In genomic region chr12:21512736-21513135, GRCm38 (mm10) we compare ENCODE assay signal across 16 mouse cellular contexts.
DNase-seq lines count a peak whose midpoint lies in the region; ATAC-seq and TF ChIP-seq lines count a peak whose summit lies in the region.
"Had no signal": no experiment of that assay in that cellular context is flagged by ENCODE, and none has a peak within 500 bp of the region (broad histone marks: within the 10 kb centered on the region; RNA-seq: fewer than 3 reads in every experiment).

No protein-coding gene starts in this region.

- no peak overlapping the region for H3K9ac ChIP-seq in midbrain, postnatal 0 days (replicated peaks; ENCODE audit: low read length, poor library complexity, severe bottlenecking)
- H3K9ac ChIP-seq: heart, embryonic 13.5 days; limb, embryonic 12.5 days; liver, embryonic 14.5 days had no signal

- H3K4me3 ChIP-seq in midbrain, postnatal 0 days (ENCODE audit: low read depth, low read length), result no peak overlapping the region
- H3K4me3 ChIP-seq in forebrain, embryonic 10.5 days, result no peak overlapping the region
- H3K4me3 ChIP-seq: heart, embryonic 13.5 days; limb, embryonic 12.5 days had no signal

- DNase-seq in layer of hippocampus, adult 18-20 months (ENCODE audit: low spot score in 2 of 2), result peak; percentile 47 to 60
- DNase-seq in layer of hippocampus, adult 11-12 months (ENCODE audit: low spot score), result no peak
- peak; percentile 65 for DNase-seq in right cerebral cortex, adult 18-20 months
- no peak for DNase-seq in right cerebral cortex, postnatal 14 days
- peak; percentile 49 for DNase-seq in midbrain, postnatal 0 days (ENCODE audit: low spot score)
- DNase-seq in adrenal gland, adult 2 months, result no peak
- no peak for DNase-seq in forebrain, embryonic 10.5 days (ENCODE audit: extremely low spot score, low spot score)
- DNase-seq: cerebellum, adult 2 months; heart, postnatal 4 days; kidney, adult 9 months; kidney, postnatal 4 days; lung, postnatal 4 days; thymus, adult 18-20 months had no signal

- no peak overlapping the region for H3K4me2 ChIP-seq in midbrain, postnatal 0 days (ENCODE audit: low read depth, low read length, poor library complexity, severe bottlenecking)
- H3K4me2 ChIP-seq: heart, embryonic 13.5 days; limb, embryonic 12.5 days had no signal

- H3K27me3 ChIP-seq in midbrain, postnatal 0 days (ENCODE audit: insufficient read depth, low read length), result no peaks in the 10 kb centered on the region
- no peaks in the 10 kb centered on the region for H3K27me3 ChIP-seq in forebrain, embryonic 10.5 days (ENCODE audit: poor library complexity, severe bottlenecking)
- H3K27me3 ChIP-seq: heart, embryonic 13.5 days; limb, embryonic 12.5 days had no signal

- WGBS in midbrain, postnatal 0 days, result 49% methylated on average over 2 of the region's 2 CpGs
- 76% methylated on average over 2 of the region's 2 CpGs for WGBS in forebrain, embryonic 10.5 days

- no peaks in the 10 kb centered on the region for H3K36me3 ChIP-seq in midbrain, postnatal 0 days (ENCODE audit: insufficient read depth, low read length)
- no peaks in the 10 kb centered on the region for H3K36me3 ChIP-seq in forebrain, embryonic 10.5 days (replicated peaks)
- H3K36me3 ChIP-seq: heart, embryonic 13.5 days; limb, embryonic 12.5 days had no signal

- ATAC-seq in midbrain, postnatal 0 days (ENCODE audit: low FRiP score), result no peak; the same call in 1 of the 2 replicates

- peak overlapping the region; percentile 26 for H3K27ac ChIP-seq in midbrain, postnatal 0 days (ENCODE audit: low read depth, low read length)
- no peak overlapping the region for H3K27ac ChIP-seq in forebrain, embryonic 10.5 days
- H3K27ac ChIP-seq: heart, embryonic 13.5 days; limb, embryonic 12.5 days; liver, embryonic 14.5 days had no signal

- peaks cover 5% of the 10 kb centered on the region; the same call in 1 of the 2 replicates for H3K4me1 ChIP-seq in midbrain, postnatal 0 days (ENCODE audit: insufficient read depth, low read length)
- peaks cover 12% of the 10 kb centered on the region; the same call in 1 of the 2 replicates for H3K4me1 ChIP-seq in forebrain, embryonic 10.5 days
- H3K4me1 ChIP-seq: limb, embryonic 12.5 days had no signal

- no peak for TF ChIP-seq CTCF in midbrain, postnatal 0 days (IDR thresholded peaks at IDR 0.05)

- no peaks in the 10 kb centered on the region for H3K9me3 ChIP-seq in midbrain, postnatal 0 days (ENCODE audit: low read length)
- peaks cover 20% of the 10 kb centered on the region for H3K9me3 ChIP-seq in forebrain, embryonic 10.5 days
- H3K9me3 ChIP-seq: heart, embryonic 13.5 days had no signal

Comparison
In these comparisons a context has a peak if more than half of its experiments do, and no peak if none do; other contexts are left out.
1. DNase-seq: peak in layer of hippocampus, adult 18-20 months (2 of 2), right cerebral cortex, adult 18-20 months (single experiment) and midbrain, postnatal 0 days (single experiment); none in layer of hippocampus, adult 11-12 months (single experiment), right cerebral cortex, postnatal 14 days (single experiment), adrenal gland, adult 2 months (single experiment) and forebrain, embryonic 10.5 days (single experiment).